Mouse (Mus musculus) CD4-positive helper T cell, adult 2 months (primary cell): ENCODE measurements at regions not wholly inside any gene's neighbourhood (a gene's known extent, or its start where the extent isn't known, plus 50 kb on each side); places are given as distances from the start of the nearest gene placed in this dataset.
A peak's percentile ranks its signal among the peaks of the same experiment; 100 is the strongest.
"Not testable (repeated sequence)": the region's sequence is repeated elsewhere in the genome, so short reads cannot be mapped to it uniquely, and the experiment has no call there.

Experiments
- DNase-seq: peaks from one replicate; pipeline ENCODE4 v3.0.0-alpha.2; 2012; ENCODE audit warnings: low read depth, missing footprints, low spot score

GRCm38 (mm10) chr9:25655767-25656513 lies 174.6 kb downstream of the Eepd1 start:
- DNase-seq = peak; percentile 9

- no peak for DNase-seq
Observed at GRCm38 (mm10) chr9:25656534-25656933, 175.2 kb downstream of the Eepd1 start.

GRCm38 (mm10) chr9:25683635-25684333 lies 202.4 kb downstream of the Eepd1 start:
- no peak for DNase-seq

- DNase-seq = no peak
Observed at GRCm38 (mm10) chr9:25693632-25694031, 212.3 kb downstream of the Eepd1 start.

- DNase-seq = no peak
Observed at GRCm38 (mm10) chr9:25695018-25695417, 213.7 kb downstream of the Eepd1 start.

GRCm38 (mm10) chr9:25713636-25714035 lies 232.3 kb downstream of the Eepd1 start:
- DNase-seq = no peak

GRCm38 (mm10) chr9:25744162-25744561 lies 262.8 kb downstream of the Eepd1 start:
- no peak for DNase-seq

- no peak for DNase-seq
Observed at GRCm38 (mm10) chr9:25751138-25751537, 269.8 kb downstream of the Eepd1 start.

- DNase-seq = no peak
Observed at GRCm38 (mm10) chr9:25773899-25774298, 292.6 kb downstream of the Eepd1 start.

GRCm38 (mm10) chr9:25782631-25783030 lies 301.3 kb downstream of the Eepd1 start:
- DNase-seq = no peak

GRCm38 (mm10) chr9:25795142-25795910 lies 314.0 kb downstream of the Eepd1 start:
- DNase-seq = no peak

- no peak for DNase-seq
Observed at GRCm38 (mm10) chr9:25809562-25809961, 328.2 kb downstream of the Eepd1 start.

- no peak for DNase-seq
Observed at GRCm38 (mm10) chr9:25833295-25833694, 351.9 kb downstream of the Eepd1 start.

GRCm38 (mm10) chr9:25849914-25850313 lies 368.6 kb downstream of the Eepd1 start:
- not testable (repeated sequence) for DNase-seq

GRCm38 (mm10) chr9:25850608-25851007 lies 369.3 kb downstream of the Eepd1 start:
- DNase-seq = not testable (repeated sequence)

- no peak for DNase-seq
Observed at GRCm38 (mm10) chr9:25854545-25854944, 373.2 kb downstream of the Eepd1 start.

GRCm38 (mm10) chr9:25870260-25870659 lies 388.9 kb downstream of the Eepd1 start:
- DNase-seq = no peak

GRCm38 (mm10) chr9:25896333-25896905 lies 415.1 kb downstream of the Eepd1 start:
- no peak for DNase-seq
